Mouse (Mus musculus) bone marrow, adult 2 months (tissue): ENCODE measurements around the gene Rxfp2.

Source experiments
- CTCF ChIP-seq: fragments of 200-500 bp; IDR thresholded peaks from 2 replicates; pipeline ENCODE4 v1.5.1; 2011; ENCODE audit warnings: low read length, control low read depth; ENCODE audit not compliant: control insufficient read depth, insufficient read depth
- POLR2A ChIP-seq: fragments of 200-500 bp; IDR thresholded peaks from 2 replicates; pipeline ENCODE4 v1.6.1; 2011; ENCODE audit warnings: low read depth, mild to moderate bottlenecking, control low read depth, low read length, borderline replicate concordance; ENCODE audit not compliant: control insufficient read depth

DNA sequence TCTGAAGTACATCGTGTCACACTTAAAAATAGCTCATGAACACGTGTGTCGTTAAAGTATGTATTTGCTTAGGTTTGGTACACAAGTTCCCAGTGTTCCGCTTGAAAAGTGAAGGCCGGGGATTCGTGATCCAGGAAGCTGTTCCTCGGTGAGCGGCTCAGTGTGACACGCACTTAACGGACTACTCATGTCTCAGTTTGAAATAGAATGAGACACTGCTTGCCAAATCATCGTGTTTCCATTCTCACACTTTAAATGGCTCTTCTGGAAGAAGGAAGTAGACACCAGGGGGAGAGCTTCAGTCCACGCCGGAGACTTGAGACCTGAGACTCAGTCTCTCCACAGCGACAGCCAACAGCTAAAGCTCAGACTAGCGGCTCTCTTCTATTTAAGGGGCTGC lies 28.0 kb downstream of the Rxfp2 start:
- TF ChIP-seq CTCF (no peak), POLR2A (no peak)
